Mouse (Mus musculus): ENCODE results near the gene Adgrb3.
"Not testable (repeated sequence)": the region's sequence is repeated elsewhere in the genome, so short reads cannot be mapped to it uniquely, and the experiment has no call there.

The Adgrb3 gene

GRCm38 (mm10) chr1:25510321-25511055, 319.0 kb downstream of the Adgrb3 start:
- no peak for DNase-seq (ENCODE audit: low spot score in 2 of 2)

GRCm38 (mm10) chr1:25504313-25504712, 325.2 kb downstream of the Adgrb3 start:
- DNase-seq (ENCODE audit: low spot score in 2 of 2) = no peak

- no peak for DNase-seq (ENCODE audit: low spot score in 2 of 2)
Observed at GRCm38 (mm10) chr1:25503524-25503923, 326.0 kb downstream of the Adgrb3 start.

DNA sequence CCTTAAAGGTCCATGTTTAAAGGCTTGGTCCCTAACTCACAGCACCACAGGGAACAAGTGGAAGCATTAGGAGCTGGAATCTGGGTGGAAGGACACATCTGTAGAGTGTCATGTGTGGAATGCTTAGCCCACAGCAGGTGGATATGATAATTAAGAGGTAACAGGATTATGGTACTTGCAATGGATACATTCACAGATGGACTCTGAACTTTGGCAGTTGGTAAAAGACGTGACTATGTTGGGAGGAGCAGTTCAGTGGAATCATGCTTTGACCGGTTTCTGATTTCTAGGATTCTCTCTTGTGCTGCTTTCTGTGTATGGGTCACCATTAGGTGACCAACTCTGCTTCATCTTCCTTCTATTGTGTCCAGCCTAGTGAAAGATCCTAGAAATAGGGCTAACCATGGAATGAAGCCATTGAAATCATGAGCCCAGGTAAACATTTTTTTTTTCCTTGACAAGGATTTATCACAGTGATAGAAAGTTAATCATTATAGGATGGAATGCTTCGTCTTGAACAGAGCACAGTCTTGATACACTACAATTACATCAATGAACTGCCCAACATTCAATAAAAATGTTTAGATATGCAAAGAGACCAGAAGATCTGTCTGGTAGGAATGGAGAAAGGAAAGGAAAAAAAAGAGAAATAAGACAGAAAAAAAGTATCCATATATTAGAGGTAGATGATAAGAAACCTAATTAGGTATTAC, 334.1 kb downstream of the Adgrb3 start:
- no peak for DNase-seq (ENCODE audit: low spot score in 2 of 2)

- DNase-seq (ENCODE audit: low spot score in 2 of 2) = no peak
Observed at GRCm38 (mm10) chr1:25491503-25491902, 338.0 kb downstream of the Adgrb3 start.

- DNase-seq (ENCODE audit: low spot score in 2 of 2) = no peak
Observed at GRCm38 (mm10) chr1:25490174-25490573, 339.3 kb downstream of the Adgrb3 start.

GRCm38 (mm10) chr1:25475699-25476098, 353.8 kb downstream of the Adgrb3 start:
- DNase-seq (ENCODE audit: low spot score in 2 of 2) = no peak

- no peak for DNase-seq (ENCODE audit: low spot score in 2 of 2)
Observed at GRCm38 (mm10) chr1:25474469-25474868, 355.0 kb downstream of the Adgrb3 start.

GRCm38 (mm10) chr1:25471612-25472011, 357.9 kb downstream of the Adgrb3 start:
- DNase-seq (ENCODE audit: low spot score in 2 of 2) = not testable (repeated sequence)

DNA sequence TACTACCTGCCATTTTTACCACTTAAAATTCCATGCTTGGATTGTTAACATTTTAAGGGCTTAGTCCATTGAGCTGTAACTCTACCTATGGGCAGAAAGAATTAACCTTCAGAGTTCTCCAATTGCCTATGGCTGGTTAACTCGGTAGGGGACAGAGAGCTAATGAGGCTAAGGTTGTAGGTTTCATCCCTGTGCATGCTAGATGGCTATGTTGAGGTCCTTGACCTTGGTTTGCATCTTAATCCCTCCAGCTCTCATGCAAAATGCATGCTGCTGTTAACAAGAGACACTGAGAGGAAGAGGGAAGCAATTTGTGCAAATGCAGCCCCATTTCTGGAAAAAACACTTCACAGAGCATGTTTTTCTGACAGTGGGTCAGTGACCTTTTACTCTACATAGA, 366.9 kb downstream of the Adgrb3 start:
- no peak for DNase-seq (ENCODE audit: low spot score in 2 of 2)

GRCm38 (mm10) chr1:25435506-25435905, 394.0 kb downstream of the Adgrb3 start:
- DNase-seq (ENCODE audit: low spot score in 2 of 2) = no peak

GRCm38 (mm10) chr1:25430219-25430862, 399.2 kb downstream of the Adgrb3 start:
- DNase-seq (ENCODE audit: low spot score in 2 of 2) = no peak

- no peak for DNase-seq (ENCODE audit: low spot score in 2 of 2)
Observed at GRCm38 (mm10) chr1:25420701-25421100, 408.8 kb downstream of the Adgrb3 start.

DNA sequence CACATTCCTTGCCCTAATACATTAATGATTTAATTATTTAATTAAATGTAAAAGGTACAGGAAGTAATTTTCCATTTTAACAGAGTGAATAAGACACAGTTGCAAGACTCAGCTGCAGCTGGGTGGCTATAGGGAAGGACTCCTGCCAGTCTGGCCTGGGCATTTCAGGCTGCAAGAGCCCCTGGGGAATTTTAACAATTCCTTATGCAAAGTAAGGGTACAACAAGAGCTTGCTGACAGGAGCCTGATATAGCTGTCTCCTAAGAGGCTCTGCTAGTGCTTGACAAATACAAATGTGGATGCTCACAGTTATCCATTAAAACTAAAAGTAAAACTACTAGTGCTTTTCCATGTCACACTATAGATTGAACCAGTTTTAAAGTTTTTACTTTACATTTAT, 410.1 kb downstream of the Adgrb3 start:
- DNase-seq (ENCODE audit: low spot score in 2 of 2) = no peak

DNA sequence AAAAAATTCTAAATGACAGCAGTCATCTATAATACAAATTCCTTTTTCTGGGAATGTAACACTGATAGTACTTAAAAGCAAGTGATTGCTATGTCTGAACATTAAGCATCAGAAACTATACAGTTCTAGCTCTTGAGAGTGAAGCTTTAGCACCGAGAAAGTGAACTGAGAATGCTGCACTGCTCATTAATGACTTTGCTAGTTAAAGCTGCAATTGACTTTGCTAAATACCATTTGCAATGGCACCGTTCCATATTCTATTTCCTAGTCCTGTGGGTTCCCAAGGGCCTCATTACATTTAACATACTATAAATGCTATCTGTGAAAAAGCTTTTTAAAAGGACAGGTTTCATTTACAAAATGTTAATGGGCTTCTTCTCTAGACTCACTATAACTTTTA, 414.4 kb downstream of the Adgrb3 start:
- no peak for DNase-seq (ENCODE audit: low spot score in 2 of 2)

DNA sequence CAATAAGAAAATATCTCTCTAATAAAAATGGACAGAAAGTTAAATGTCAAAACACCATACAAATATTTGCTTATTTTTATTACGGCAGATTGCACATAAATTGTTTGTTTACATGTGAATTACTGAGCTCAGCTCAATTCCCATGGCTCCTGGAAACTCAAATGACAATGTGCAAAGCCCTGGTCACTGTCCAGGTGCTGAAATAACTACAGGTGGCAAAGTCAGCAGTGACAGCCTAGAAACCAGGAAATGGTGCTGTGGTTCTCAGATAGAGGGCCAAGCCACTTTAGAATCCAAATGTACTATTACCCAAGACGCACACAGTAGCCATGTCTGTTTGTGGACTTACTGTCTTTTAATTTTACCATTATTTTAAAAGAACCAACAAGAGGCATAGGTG, 465.3 kb downstream of the Adgrb3 start:
- DNase-seq (ENCODE audit: low spot score in 2 of 2) = no peak

DNA sequence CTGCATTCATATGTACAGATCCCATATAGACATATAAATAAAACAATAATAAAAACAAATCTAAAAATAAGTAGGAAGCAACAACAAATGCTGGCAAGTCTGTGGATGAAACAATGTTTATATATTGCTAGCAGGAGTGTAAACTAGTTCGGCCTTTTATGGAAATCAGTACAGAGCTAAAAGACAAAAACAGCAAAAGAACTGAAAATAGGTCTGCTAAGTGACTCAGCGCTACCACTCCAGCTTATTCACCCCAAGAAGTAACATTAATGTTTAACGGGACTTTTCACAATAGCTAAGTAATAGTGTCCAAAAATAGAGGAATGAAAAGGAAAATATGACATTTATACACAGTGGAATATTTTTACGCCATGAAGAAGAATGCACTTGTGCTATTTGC, 471.0 kb downstream of the Adgrb3 start:
- DNase-seq (ENCODE audit: low spot score in 2 of 2) = no peak

DNA sequence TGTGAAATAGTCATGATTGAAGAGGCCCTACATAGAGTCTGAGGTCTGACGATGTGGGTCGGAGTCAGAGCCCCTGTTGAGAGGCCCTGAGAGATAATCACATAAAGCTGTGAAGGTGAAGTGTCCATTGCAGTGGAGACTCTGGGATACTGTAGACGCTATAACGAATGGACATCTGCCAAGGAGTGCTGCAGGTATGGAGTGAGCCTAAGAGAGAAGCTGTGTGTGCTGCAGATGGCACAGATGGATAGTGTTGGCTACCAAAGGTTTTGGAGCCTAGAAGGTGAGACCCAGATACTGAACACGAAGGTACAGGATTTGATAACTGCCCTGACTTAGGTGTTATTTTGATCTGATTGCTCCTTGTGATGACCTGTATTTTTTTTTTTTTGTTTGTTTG, 474.0 kb downstream of the Adgrb3 start:
- DNase-seq (ENCODE audit: low spot score in 2 of 2) = no peak

- no peak for DNase-seq (ENCODE audit: low spot score in 2 of 2)
Observed at GRCm38 (mm10) chr1:25344876-25345275, 484.6 kb downstream of the Adgrb3 start.

GRCm38 (mm10) chr1:25325406-25325805, 504.1 kb downstream of the Adgrb3 start:
- DNase-seq (ENCODE audit: low spot score in 2 of 2) = no peak

DNA sequence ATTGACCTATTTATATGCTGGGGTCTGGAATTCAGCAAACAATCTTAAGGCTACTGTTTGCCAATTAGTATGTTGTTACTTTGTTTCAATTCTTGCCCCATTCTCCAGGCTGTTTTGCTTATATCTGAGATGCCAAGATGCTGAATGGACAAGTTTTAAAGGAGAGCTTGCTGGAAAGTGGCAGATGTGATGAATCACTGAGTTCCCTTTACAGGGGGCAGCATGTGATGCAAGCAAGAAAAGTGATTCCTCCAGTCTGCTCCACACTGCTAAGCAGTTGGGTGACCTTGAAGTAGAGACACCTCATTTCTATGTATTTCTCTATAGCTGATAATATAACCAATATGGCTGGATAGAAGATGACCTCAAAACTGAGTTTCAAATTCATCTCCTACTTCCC, 512.4 kb downstream of the Adgrb3 start:
- no peak for DNase-seq (ENCODE audit: low spot score in 2 of 2)

- DNase-seq (ENCODE audit: low spot score in 2 of 2) = no peak
Observed at GRCm38 (mm10) chr1:25312344-25312743, 517.2 kb downstream of the Adgrb3 start.

DNA sequence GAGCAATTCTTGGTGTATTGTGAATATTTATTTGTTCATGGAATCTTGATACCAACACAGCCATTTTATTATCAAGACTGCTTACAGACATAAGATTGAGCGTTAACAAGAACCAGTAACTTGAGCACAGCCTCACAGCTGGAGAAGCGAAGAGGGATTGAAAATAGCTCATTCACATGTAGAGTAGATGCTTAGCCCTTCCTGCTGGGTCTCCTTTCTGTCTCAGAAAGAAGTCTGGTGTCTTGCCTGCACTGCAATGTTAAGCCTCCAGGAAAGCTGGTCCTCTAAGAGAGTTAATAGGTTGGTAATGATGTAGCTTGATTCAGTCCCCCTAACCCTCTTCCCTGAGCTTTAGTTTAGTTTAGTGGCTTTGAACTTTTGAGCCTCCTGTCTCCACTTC, 519.4 kb downstream of the Adgrb3 start:
- DNase-seq (ENCODE audit: low spot score in 2 of 2) = no peak
